Mouse (Mus musculus): ENCODE results near the gene Dhrs7c.
A peak's percentile ranks its signal among the peaks of the same experiment; 100 is the strongest.

Dhrs7c gene

DNA sequence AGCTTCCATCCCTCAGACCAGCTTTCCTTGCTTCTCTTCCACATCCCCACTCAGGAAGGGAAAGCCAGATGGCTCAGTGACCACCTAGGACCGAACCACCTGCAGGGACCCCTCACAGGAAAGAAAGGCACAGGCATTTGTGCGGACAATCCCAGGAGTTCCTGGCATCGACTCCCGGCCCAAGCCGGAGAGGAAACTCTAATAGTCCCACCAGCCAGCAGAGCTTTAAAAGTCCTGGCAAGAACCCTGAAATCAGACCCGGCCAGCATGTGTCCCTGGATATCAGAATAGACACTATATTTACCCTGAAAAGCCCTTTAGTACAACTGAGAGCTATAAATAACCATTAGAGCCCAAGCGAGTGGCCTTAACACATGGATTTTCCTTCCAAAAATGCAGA is at the start of gene Dhrs7c:
TSS of gene Dhrs7c (plus strand) at position 257 of the 400 bp plus-strand sequence.
- DNase-seq (ENCODE audit: low spot score) = no peak

DNA sequence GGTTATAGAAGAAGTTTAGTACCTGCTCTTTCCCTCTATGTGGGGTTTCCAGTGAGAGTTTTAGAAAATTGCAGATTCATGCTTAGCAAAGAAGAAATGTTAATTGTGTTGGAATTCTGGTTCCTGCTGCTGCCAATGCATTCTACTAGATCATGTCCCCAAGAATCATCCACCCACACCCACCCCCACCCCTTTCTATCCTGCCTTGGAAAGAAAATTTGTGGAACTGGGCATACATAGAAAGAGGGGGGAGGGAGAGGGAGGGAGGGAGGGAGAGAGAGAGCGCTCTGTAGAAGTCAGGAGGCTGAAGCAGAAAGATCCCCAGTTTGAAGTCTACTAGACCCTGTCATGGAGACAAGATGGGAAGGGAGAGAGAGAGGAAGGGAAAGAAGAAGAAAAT is 41.7 kb upstream of the Dhrs7c start:
- DNase-seq (ENCODE audit: low spot score) = no peak

DNA sequence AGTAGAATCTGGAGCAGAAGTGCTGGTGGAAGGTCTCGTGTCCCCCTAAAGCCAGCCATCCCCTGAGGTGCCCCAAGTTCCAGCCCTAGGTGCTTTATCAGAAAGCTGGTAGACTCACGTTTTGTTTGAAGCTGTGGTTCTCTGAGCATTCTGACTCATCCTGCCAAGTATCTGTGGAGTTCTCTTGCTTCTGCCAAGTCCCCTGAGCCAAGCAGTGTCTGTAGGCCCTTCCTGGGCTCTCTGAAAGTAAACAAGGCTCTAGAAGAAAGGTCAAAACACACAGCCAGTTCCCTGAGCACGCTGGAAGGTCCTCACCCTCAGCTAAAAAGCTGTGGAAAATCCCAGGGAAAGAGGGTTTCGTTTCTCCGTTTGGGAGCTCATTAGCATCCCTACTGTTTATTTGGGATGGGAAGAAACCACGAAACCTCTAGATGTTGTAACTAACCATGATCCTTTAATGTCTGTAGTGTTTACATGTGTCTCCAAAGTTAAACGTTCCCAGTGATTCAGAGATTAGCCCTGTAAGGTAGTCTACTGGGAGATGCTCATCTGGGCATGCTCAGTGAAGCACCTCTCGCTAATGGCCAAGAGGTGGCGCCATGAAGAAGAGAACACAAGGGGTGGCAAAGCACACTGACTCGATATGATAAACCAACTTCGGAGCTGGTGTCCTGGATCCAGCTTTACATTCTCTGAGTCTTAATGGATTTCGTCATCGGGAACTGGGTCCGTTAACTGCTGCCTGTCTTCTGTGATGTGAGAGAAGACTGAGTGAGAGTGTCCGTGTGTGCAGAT is 40.4 kb upstream of the Dhrs7c start:
- DNase-seq (ENCODE audit: low spot score) = no peak

DNA sequence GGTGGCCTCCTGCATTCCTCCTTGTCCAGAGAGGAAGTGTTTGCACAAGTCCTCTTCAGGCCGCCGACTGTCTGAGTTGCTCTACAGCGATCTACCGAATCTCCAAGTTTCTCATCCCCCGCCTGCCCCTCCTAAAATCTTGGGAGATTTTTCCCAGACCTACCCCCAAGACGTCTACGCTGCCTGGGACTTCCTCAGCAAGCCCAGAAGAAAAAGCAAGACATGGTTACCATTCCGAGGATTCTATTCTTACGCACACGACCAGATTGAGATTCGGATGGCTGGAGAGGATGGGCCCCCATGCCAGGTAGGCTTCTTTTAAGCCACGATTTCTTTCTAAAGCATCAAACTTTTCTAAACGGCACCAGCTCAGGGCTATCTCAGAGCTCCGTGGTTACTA is 26.9 kb upstream of the Dhrs7c start, which contains the start of gene Glp2r:
TSS of gene Glp2r (minus strand) at position 101 of the 400 bp plus-strand sequence.
- no peak for DNase-seq (ENCODE audit: low spot score)

DNA sequence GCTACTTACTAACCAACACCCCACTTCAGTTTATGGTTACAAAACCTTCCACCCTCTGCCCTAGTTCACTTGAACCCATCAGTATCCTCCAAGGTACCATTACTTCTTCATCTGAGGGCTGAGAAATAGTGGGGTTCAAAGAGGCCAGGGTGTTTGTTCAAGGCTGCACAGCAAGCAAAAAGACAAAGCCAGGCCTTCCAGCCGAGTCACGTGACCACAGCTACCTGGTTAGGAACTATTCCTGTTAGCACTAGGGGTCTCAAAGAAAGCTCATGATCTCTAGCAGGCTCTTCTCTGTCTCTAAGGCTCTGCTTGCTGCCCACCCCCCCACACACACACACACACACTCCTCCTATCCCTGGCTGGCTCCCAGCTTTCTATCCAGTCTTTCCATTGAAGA is 26.3 kb upstream of the Dhrs7c start:
- DNase-seq (ENCODE audit: low spot score) = no peak

DNA sequence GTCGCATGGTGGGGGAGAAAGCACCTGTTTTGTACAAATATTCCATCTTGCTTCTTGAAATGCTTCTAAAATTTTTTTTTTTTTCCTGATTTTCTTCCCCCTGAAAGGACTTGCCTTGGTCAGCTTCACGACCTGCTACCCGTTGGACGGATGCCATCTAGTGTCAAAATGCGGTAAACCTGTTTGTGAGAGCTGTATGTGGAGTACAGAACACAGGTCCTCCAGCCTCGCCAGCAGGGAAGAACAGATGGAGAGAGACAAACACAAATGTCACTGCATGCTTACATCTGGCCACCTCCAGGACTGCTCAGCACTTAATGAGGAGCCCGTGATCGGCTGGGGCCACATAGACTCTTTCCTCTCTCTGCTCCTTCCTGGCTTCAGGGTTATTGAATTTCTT is 25.4 kb upstream of the Dhrs7c start:
- DNase-seq (ENCODE audit: low spot score) = peak; percentile 28

DNA sequence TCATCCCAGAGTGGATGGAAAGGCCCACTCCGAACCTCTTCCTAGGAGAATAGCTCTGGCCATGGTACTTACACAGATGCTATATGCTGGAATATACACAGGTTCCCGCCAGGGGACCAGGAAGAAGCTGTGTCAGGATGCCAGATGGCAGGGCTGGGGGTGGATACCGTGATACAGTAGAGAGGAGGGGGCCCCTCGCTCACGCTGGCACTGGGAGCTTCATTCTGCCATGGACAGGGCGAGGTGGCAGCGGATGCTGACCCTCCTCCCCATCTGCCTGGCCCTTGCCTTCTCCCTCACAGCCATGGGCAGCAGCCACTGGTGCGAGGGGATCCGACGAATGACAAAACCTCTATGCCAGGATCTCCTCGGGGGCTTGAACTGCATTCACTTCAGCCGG is 23.6 kb upstream of the Dhrs7c start, which contains the start of gene Gsg1l2:
TSS of gene Gsg1l2 (plus strand) at position 230 of the 400 bp plus-strand sequence.
- DNase-seq (ENCODE audit: low spot score) = no peak

DNA sequence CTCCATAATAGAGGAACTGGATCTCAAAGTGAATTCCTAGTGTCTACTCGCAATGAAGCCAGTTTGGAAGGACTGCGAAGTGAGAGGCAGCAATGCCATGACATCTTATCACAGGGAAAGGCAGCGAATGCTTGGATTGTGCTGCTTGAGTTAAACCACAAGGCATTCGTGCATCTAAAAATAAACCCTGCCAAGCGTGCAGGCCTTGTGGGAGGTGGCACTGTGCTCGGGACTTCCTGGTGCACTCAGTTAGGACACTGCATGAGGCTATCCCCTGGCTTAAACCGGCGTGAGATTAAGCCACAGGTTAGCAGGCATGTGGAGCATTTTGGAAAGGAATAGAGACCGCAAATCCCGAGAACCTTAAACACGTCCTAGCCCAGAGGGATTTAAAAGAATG is 7.8 kb upstream of the Dhrs7c start:
- no peak for DNase-seq (ENCODE audit: low spot score)

DNA sequence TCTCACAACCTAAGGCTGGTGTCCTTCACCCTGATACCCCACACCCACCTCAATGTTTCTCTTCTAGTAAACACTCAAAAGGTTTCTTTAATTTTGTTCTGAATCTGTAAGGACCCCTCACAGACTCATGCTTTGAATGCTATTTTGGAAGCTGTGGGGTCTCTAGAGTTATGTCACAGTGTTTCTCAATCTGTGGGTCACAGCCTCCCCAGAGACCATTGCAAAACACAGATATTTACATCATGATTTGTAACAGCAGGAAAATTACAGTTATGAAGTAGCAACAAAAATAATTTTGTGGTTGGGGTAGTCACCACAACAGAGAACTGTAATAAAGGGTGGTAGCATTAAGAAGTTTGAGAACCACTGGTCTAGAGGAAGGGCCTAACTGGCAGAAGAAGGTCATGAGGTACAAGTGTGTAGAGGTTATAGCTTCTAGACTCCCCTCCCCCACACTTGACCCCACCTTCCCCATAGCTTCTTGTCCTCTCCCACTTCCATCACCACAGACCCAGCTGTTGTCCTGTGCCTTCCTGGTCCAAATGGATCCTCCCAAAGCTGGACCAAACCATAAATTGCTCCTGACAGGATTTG is 2.2 kb downstream of the Dhrs7c start:
- DNase-seq (ENCODE audit: low spot score) = no peak

DNA sequence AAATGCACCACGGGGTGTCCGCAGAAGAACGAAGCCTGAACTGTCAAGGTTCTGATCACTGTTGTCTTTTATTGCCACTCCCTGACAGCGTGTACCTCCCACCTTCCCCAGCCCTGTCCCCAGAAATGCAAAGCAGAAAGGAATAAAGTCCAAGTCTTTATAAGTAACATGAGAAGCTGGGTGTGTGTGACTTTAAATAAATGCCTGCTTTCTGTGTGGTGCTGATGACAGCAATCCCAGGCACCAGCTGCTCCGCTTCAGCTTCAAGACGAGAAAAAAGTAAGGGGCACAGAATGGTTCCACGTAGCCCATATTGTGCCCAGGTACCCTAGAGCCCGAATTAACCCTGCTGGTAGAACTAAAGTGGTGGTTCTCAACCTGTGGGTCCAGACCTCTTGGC is 3.2 kb downstream of the Dhrs7c start:
- no peak for DNase-seq (ENCODE audit: low spot score)

DNA sequence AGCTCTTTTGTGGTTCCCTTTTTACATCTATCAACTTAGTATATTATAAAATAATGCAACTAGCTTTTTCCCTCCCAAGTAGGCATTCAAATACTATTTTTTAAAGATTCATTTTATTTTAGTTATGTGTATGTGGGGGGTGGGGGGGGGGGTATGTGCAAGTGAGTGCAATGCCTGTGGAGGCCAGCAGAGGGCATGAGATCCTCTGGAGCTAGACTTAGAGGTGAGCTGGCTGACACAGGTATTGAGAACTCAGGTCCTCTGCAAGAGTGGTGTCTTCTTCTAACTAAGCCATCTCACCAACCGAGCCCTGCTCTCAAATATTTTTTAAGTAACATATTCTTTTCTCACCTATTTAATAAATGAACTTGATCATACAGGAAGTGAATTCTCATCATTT is 7.6 kb downstream of the Dhrs7c start:
- DNase-seq (ENCODE audit: low spot score) = no peak

DNA sequence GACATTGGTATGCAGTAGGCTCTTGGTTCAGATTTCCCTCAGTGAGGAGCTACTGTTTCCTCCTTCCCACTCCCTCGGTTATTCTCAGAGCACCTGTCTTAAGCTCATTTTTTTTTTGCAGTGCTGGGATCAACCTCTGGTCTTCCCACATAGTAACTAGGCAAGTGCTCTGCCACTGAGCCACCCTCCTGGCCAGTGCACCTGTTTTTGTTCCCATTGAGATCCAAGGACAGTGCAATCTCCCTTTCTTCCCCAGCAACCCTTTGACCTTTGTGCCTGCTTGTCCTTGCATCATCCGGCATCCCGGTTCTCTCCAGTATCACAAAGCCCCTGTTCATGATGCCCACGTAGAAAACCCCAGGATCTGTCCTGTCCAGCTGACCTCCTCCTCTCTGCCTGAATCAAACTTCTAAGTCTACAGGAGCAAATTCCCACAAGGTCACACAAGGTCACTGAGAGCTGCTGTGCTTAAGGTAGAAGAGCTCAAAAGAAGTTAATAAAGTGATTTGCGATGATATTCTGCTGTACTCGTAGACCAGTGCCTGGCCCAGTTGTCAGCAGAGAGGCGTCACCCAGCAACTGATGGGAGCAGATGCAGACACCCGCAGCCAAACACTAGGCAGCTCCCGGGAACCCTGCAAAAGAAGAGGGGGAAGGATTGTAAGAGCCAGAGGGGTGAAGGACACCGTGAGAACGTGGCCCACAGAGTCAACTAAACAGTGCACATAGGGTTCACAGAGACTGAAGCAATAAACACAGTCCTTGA is 9.0 kb downstream of the Dhrs7c start:
- no peak for DNase-seq (ENCODE audit: low spot score)

DNA sequence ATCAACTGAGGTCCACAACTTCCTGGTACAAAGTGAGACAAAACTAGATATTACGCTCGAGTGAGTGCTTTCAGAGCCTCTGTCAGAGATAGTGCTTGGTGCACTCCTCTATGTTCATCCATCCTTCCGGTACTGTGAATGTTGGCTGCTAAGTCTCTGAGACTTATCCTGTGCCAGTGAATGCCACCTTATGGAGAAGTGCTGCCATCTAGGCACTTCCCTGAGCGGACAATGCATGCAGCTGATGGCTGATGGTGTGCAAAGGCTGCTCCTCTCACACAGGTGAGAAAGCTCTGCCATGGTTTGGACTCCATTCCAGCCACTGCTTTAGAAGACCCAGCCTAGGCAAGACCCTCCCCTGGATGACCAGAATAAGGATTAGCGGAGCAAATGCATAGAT is 10.1 kb downstream of the Dhrs7c start:
- DNase-seq (ENCODE audit: low spot score) = no peak

DNA sequence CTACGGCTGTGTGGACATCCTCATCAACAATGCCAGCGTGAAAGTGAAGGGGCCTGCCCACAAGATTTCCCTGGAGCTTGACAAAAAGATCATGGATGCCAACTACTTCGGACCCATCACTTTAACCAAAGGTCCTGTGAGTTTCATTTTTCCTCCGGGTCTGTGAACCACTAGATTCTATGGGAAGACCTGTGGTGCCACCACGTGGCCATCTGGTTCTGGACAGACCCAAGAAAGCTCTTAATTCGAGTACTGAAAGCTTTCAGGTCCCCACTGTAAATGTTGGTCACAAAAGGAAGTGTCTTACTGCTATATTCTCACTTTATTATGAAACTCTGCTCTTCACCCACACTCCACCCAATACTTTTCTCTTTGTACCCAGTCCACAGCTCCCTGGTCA is 13.5 kb downstream of the Dhrs7c start:
- no peak for DNase-seq (ENCODE audit: low spot score)

DNA sequence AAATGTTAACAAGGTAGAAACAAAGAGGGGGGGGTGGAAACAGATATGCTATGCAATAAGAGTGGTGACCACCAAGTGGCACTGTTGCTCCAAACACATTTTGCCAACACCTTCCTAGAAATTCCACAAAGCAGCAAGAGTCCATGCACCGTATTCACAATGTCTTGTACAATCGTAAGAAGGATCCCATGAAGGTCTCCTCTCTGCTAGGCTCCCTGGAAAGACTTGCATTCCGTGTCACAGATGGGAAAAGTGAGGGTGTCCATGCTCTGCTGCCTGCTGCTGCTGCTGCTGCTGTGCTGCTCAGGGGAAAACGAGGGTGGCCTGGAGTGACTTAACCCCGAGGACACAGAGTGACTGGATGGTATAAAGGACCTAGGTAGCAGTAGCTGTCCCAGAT is 21.6 kb downstream of the Dhrs7c start:
- peak; percentile 11 for DNase-seq (ENCODE audit: low spot score)

DNA sequence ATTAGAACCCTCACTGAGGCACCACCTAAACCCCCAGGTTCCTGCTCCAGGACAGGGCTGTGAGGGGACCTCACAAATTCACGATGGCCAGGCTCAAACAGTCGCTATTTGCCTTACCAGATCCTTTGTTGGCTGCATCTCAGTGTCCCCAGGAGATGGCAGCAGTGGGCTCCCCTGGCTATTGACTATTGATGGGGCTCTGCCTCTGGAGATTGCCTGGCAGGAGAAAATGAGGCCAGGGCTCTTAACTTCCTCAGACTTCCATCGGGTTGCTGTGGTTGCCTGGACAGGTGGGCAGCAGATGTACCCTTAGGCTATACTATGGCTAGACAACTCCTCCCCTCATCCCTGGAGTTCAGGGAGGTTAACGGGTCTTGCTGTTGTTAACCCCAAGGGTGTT is 22.2 kb downstream of the Dhrs7c start:
- DNase-seq (ENCODE audit: low spot score) = peak; percentile 26

DNA sequence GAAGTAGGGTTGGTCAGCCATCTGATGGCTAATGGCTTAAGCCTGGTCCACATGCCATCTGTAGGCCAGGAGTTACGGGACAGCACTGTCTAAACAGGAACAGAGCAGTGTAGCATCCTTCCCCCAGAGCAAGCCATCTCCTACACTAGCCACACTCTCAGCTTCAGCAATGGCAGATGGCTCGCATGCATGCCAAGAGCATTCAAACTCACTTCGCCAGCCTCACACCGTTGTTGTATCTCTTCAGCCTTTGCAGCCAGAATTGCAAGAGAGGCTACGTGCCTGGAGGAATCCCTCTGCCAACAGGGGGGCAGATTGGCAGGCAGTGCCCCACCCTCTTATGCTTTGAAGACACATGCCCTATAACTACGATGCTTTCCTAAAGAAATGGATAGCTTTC is 23.6 kb downstream of the Dhrs7c start:
- no peak for DNase-seq (ENCODE audit: low spot score)

DNA sequence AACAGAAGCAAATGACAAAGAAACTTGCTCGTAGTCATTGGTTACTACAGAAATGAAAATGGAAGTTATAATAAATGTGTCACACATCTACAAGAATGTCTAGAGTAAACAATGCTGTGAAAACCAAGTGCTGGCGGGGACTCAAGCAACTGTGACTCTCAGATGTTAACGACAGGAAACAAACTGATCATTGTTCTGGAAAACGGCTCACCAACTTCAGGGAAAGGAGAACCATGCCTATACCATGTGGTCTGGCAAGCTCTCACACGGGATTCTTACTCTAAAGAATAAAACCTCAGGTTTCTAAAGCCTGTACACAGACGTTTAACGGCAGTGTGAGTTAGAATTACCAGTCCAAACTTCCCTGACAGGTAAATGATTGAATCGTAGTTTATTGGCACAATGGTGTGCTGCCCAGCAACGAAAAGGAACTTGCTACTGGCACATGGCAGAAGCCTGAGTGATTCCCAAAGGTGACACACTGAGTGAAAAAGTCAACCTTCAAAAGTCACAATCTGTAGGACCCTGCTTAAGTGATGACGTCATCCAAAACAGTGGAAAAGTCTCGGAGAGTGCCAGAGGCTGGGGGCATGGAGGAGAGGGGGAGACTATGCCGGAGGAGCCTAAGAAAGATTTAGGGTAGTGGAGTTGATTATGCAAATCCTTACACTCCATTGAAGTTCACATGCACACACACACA is 30.5 kb downstream of the Dhrs7c start:
- DNase-seq (ENCODE audit: low spot score) = no peak

DNA sequence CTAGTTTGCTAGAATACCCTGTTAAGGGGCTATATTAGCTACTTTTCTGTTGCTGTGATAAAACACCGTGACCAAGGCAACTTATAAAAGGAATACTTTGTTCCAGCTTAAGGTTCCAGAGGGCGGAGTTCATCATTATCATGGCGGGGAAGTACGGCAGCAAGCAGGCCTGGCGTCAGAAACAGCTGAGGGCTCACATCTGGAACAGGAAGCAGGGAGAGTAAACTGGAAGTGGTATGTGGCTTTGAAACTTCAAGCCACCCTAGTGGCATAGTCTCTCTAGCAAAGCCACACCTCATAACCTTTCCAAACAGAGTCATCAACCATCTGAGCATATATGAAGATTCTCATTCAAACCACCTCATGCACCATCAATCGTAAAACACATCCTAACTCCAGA is 31.5 kb downstream of the Dhrs7c start:
- DNase-seq (ENCODE audit: low spot score) = no peak

DNA sequence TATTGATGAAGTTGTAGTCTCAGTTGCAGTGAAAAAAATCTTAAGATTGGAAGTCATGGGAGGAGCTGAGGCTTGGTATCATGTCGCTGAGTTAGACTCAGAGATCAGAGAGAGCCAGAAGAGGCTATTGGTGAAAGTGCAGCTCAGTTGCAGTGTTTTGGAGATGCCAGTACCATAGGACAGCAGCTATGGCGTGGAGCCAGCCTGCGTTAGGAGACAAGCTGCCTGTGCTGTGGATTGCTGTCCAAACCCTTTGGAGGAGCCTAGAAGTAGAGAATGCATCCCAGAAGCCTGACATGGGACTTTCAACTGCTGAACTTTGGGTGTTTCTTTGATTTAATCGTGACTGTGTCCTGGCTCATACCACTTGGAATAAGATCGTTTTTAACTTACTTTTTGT is 33.8 kb downstream of the Dhrs7c start:
- no peak for DNase-seq (ENCODE audit: low spot score)

DNA sequence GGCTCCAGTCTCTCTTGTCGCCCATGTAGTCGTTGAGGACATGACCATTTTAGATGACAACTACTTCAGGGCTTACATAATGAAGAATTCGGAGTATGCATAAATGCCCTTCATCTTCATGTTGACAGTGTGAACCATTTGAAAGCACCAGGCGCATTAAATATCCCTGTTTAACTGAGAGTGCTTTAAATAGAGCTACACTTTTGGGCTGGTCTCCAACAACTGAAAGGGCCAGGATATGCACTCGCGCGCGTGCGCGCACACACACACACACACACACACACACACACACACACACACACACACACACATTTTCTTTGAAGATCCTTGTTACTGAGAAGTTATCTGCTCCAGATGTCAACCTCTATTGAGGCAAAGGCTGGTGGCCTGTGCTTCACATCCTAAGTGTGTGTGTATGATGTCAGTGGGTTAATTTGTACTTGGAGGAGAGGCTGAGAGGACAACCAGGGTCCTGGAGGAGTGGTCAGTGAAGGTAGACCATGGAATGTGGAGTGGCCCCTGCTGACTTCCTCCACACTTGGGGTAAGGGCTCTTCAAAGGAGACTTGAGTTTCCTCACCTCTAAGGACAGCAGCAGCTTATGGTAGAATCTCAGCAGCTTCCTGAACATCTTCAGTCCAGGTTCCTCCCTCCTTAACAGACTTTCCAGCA is 37.6 kb downstream of the Dhrs7c start:
- DNase-seq (ENCODE audit: low spot score) = no peak

DNA sequence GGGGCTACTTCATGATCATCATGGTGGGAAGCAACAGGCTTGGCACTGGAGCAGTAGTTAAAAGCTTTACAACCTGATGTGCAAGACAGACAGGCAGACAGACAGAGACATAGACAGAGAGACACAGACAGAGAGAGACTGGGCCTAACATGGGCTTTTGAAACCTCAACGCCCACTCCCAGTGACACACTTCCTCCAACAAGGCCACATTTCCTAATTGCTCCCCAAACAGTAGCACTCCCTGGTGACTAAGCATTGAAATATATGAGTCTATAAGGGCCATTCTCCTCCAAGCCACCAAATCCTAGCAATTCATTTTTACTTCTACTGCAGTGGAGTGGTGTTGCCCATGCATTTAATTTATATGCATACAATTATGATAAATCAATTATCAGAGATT is 41.8 kb downstream of the Dhrs7c start:
- DNase-seq (ENCODE audit: low spot score) = no peak
